Mouse (Mus musculus) megakaryocyte, embryonic 14.5 days (primary cell): Measurements from ENCODE around the gene Sp6. TPM values are rescaled to one million over a fixed set of nuclear protein-coding genes. Genes with fewer than 3 reads are reported as not detected.
A peak's percentile ranks its signal among the peaks of the same experiment; 100 is the strongest.

Experiments
- H3K27me3 ChIP-seq: replicated peaks from 2 replicates; pipeline ENCODE3; 2012; ENCODE audit warnings: inconsistent platforms
- H3K36me3 ChIP-seq: replicated peaks from 2 replicates; pipeline ENCODE3; 2012; ENCODE audit warnings: low read length, inconsistent platforms, mixed read lengths
- H3K4me1 ChIP-seq: 2 replicates; pipeline ENCODE4 v1.6.1; 2012; ENCODE audit warnings: inconsistent platforms
- H3K4me3 ChIP-seq: replicated peaks from 2 replicates; pipeline ENCODE3; 2012; ENCODE audit warnings: moderate library complexity, mild to moderate bottlenecking, inconsistent platforms
- H3K9me3 ChIP-seq: 2 replicates; pipeline ENCODE4 v1.6.1; 2012; ENCODE audit warnings: inconsistent platforms
- FLI1 ChIP-seq: IDR thresholded peaks from 2 replicates; pipeline ENCODE4 v1.6.1; 2012; ENCODE audit warnings: low read length, inconsistent platforms, mixed read lengths
- GATA1 ChIP-seq: IDR thresholded peaks from 3 replicates; pipeline ENCODE4 v1.6.1; 2012; ENCODE audit warnings: mixed read lengths, low read length, inconsistent platforms, borderline replicate concordance
- polyA plus RNA-seq: library from polyadenylated mRNA; stranded (reverse); fragments of >175 nt; gene quantifications from 2 replicates; pipeline ENCODE4 v1.2.3, GENCODE M21; 2012; ENCODE audit warnings: low replicate concordance; ENCODE audit not compliant: insufficient read depth

The Sp6 gene
- polyA plus RNA-seq, 1 experiment, result 0.77 TPM

- Histone ChIP-seq H3K36me3 (peaks cover 10% of the 10 kb centered on the region), H3K4me3 (peak overlapping the region; percentile 56), H3K4me1 (peaks cover 84% of the 10 kb centered on the region), H3K9me3 (no peaks in the 10 kb centered on the region), H3K27me3 (no peaks in the 10 kb centered on the region)
- TF ChIP-seq GATA1 (no peak), FLI1 (no peak)
These were observed 39.7 kb upstream of the Sp6 start for GRCm38 (mm10) chr11:96973426-96973964.

GRCm38 (mm10) chr11:96974813-96975212 lies 38.4 kb upstream of the Sp6 start:
- no peak overlapping the region for H3K4me3 ChIP-seq
- peaks cover 83% of the 10 kb centered on the region for H3K4me1 ChIP-seq
- TF ChIP-seq GATA1 (no peak), FLI1 (no peak)
- H3K27me3 ChIP-seq, result no peaks in the 10 kb centered on the region
- H3K36me3 ChIP-seq, result peaks cover 10% of the 10 kb centered on the region
- no peaks in the 10 kb centered on the region for H3K9me3 ChIP-seq

- no peak for TF ChIP-seq GATA1
- TF ChIP-seq FLI1, result no peak
- Histone ChIP-seq H3K36me3 (peaks cover 10% of the 10 kb centered on the region), H3K27me3 (no peaks in the 10 kb centered on the region), H3K4me1 (peaks cover 79% of the 10 kb centered on the region), H3K9me3 (no peaks in the 10 kb centered on the region), H3K4me3 (peak overlapping the region; percentile 92)
These were observed 37.4 kb upstream of the Sp6 start for GRCm38 (mm10) chr11:96975511-96976378.

- peak overlapping the region; percentile 92 for H3K4me3 ChIP-seq
- no peak for TF ChIP-seq FLI1
- no peak for TF ChIP-seq GATA1
- peaks cover 75% of the 10 kb centered on the region for H3K4me1 ChIP-seq
- peaks cover 2% of the 10 kb centered on the region for H3K27me3 ChIP-seq
- H3K9me3 ChIP-seq, result no peaks in the 10 kb centered on the region
- peaks cover 7% of the 10 kb centered on the region for H3K36me3 ChIP-seq
These were observed 36.9 kb upstream of the Sp6 start for GRCm38 (mm10) chr11:96976379-96976687.

- Histone ChIP-seq H3K27me3 (peaks cover 7% of the 10 kb centered on the region), H3K36me3 (peaks cover 5% of the 10 kb centered on the region), H3K9me3 (no peaks in the 10 kb centered on the region), H3K4me3 (peak overlapping the region; percentile 92), H3K4me1 (peaks cover 75% of the 10 kb centered on the region)
- no peak for TF ChIP-seq FLI1
- TF ChIP-seq GATA1, result no peak
These were observed 36.1 kb upstream of the Sp6 start for GRCm38 (mm10) chr11:96976911-96977591.

- Histone ChIP-seq H3K4me1 (peaks cover 75% of the 10 kb centered on the region), H3K4me3 (peak overlapping the region; percentile 92), H3K9me3 (no peaks in the 10 kb centered on the region), H3K36me3 (peaks cover 5% of the 10 kb centered on the region), H3K27me3 (peaks cover 9% of the 10 kb centered on the region)
- TF ChIP-seq GATA1 (peak; percentile 59; the same call in 1 of the 3 replicates), FLI1 (peak; percentile 96)
These were observed 35.4 kb upstream of the Sp6 start for GRCm38 (mm10) chr11:96977606-96978400.

- no peaks in the 10 kb centered on the region for H3K9me3 ChIP-seq
- H3K4me3 ChIP-seq, result peak overlapping the region; percentile 92
- H3K4me1 ChIP-seq, result peaks cover 68% of the 10 kb centered on the region
- H3K27me3 ChIP-seq, result peaks cover 14% of the 10 kb centered on the region
- TF ChIP-seq GATA1 (no peak), FLI1 (no peak)
- peaks cover 1% of the 10 kb centered on the region for H3K36me3 ChIP-seq
These were observed 34.6 kb upstream of the Sp6 start for GRCm38 (mm10) chr11:96978401-96979246.

- no peaks in the 10 kb centered on the region for H3K36me3 ChIP-seq
- H3K4me3 ChIP-seq, result no peak overlapping the region
- H3K9me3 ChIP-seq, result no peaks in the 10 kb centered on the region
- no peak for TF ChIP-seq GATA1
- TF ChIP-seq FLI1, result no peak
- H3K27me3 ChIP-seq, result peaks cover 21% of the 10 kb centered on the region
- peaks cover 61% of the 10 kb centered on the region for H3K4me1 ChIP-seq
These were observed 33.9 kb upstream of the Sp6 start for GRCm38 (mm10) chr11:96979329-96979728.

GRCm38 (mm10) chr11:96980021-96980420 lies 33.2 kb upstream of the Sp6 start:
- no peaks in the 10 kb centered on the region for H3K9me3 ChIP-seq
- peaks cover 26% of the 10 kb centered on the region for H3K27me3 ChIP-seq
- no peak overlapping the region for H3K4me3 ChIP-seq
- H3K4me1 ChIP-seq, result peaks cover 55% of the 10 kb centered on the region
- no peaks in the 10 kb centered on the region for H3K36me3 ChIP-seq
- TF ChIP-seq FLI1 (no peak), GATA1 (no peak)
